Mouse (Mus musculus) urinary bladder, postnatal 25 days (tissue): Measurements from ENCODE around the gene Pank1.

Experiments used
- DNase-seq: peaks from one replicate; pipeline ENCODE4 v3.0.0; 2022; ENCODE audit warnings: low spot score

The Pank1 gene

DNA sequence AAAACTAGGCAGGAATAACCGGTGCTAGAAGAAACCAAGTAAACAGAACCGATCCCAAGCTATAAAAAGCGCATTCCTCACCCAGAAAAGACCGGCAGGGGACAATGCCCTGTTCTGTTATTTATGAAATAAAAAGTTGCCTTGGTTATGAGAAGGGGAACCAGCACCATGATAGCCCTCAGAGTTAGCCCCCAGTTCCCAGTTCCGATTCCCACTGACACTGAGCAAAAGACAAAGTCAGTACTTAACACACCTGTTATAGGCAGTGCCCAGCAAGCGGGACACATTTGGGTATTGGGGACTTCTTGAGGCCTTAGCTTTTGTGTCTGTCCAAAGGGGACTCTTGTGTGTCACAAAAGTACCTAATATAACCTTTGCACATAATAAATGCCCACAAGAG lies 369 bp upstream of the Pank1 start:
- DNase-seq = no peak

DNA sequence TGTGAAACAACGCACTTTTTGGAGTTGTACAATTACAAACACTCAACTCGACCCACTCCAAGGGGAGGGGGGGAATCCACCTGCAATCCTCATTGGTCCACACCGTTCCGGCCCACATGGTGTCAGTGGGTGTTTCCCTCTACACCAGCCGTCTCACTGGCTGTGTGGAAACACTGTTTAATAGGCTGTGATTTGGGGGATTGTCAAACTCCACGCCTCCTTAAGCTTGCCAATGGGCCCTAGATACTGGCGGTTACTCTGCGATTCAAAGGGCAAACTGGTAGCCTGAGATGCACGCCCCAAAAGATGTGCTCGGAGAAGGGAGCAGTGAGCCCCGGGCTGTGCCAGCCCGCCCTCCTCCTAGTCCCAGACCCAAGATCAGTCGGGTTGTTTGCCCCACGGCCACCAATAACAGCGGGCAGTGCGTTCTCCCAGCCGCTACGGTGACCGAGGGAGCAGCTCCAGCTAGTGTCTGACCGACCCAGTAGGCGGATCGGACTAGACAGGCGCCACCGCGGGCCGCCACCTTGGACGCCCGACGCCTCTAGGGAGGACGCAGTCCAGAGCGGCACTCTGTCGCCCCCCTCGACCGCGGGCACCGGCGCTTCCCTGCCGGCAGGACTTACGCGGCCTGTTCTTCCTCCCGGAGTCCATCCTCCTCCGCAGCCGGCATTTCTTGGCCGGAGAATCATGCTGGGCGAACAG lies 1.2 kb downstream of the Pank1 start:
- DNase-seq = peak; percentile 61

DNA sequence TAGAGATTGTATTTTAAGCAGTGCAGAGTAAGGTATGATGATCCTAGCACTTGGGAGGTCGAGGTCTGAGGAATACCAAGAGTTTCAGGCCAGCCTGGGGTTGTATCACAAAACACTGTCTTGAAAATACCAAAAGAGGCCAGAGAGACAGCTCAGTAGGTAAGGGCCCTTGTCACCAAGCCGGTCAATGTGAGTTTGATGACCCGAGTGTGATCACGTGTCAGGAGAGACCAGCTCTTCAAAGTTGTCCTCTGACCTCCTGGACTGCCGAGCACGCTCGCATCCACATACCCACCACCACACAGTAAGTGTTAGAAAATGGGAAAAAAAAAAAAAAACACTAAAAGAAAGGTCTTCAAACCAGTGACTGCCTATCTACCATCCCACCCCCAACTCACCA lies 2.6 kb downstream of the Pank1 start:
- no peak for DNase-seq

DNA sequence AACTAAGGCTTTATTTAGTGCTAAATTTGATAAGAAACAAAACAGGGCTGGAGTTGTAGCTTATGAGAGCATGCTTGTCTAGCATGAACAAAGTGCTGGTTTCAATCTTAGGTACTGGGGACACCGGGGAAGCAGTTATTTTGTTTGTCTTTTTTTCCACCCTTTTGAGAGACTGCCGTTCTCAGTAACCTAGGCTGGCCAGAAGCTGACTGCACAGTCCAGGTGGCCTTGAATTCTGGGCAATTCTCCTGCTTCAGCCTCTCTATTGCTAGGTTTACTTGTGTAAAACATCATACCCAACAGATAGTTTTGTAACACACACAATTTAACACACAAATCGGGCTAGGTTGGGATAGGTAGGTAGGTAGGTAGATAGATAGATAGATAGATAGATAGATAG lies 9.9 kb downstream of the Pank1 start:
- DNase-seq = no peak

DNA sequence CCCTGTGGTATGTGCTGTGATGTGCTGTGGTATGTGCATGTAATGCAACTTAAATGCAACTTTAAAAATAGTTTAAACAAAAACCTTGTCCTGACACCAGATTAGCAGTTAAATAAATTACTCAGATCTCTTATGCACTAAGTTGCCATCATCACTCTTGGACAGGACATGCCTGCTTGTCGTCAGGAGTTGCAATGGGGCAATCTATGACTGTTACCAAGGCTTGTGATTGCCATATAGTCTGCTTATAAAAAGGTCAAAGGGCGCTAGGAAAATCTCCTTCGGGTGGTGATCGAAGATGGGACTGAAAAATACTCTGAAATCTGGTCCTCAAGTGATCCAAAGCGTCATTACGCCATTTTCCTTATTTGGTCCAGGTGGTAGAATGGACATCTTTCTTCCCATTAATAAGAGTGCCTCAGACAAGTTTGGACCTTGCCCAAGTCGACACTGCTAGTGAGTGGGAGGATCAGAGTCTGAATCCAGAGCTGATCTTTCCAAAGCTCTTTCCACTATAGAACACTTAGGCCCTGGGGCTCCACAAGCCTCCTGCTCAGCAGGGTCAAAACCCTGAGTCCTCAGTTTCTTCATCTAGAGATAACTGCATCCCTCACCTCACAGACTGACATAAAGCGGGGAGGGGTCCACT lies 11.0 kb downstream of the Pank1 start:
- no peak for DNase-seq

DNA sequence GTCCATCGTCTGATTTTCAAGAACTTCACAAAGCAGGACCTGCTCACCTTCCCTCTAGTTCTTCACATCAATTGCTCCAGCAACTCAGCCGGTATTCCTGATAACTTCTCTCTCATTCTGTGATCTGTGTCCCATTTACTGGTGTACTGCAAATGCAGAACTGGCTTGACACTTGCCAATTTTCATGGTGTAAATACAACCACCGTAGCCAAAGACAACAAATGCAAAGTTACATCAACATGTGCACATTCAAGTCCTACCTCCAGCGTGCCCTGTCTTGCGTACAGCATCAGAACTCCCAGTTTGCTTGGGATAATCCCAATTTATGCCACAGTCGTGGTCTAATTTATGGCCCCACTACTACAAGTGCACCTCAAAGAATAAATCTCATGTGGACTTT lies 15.5 kb downstream of the Pank1 start:
- no peak for DNase-seq

DNA sequence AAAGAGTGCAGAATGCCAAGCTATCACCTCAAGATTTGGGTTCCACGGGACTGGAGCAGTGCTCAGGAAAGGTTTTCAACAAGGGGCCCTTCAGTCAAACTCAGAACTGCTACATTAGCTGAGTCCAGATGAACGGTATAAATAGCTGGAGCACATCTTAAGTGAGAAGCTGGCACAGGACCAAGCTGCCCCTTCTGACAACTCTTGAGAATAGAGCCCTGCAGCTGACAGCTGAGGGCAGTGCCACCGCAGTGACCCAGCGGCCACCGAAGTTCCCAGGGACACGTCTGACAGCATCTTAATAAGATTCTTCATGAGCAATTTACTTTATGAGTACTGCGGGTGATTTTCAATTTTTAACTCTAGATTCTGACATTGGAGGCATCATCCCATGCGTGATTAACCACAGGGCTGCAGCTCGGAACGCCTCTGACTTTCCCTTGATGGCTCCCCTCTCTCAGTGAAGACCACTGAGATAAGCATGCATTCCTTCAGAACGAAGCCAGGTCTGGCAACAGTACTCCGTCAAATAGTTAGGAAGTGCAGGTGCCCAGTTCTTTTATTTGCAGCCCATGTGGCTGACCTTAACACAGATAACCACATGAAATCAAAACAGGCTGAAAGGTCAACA lies 23.1 kb downstream of the Pank1 start:
- DNase-seq = no peak

DNA sequence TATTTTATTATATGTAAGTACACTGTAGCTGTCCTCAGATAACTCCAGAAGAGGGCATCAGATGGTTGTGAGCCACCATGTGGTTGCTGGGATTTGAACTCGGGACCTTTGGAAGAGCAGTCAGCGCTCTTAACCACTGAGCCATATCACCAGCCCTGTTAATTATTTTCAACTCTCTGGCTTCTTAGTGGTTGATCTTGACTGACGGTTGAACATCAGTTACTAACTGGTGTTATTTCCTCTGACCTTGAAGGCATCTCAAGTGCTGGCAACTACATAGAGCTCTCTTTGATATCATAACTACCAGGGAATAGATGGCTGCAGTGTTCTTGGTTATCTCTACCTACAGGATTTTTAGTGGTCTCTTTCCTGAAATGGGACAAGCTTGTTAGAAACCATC lies 28.1 kb downstream of the Pank1 start:
- DNase-seq = no peak

DNA sequence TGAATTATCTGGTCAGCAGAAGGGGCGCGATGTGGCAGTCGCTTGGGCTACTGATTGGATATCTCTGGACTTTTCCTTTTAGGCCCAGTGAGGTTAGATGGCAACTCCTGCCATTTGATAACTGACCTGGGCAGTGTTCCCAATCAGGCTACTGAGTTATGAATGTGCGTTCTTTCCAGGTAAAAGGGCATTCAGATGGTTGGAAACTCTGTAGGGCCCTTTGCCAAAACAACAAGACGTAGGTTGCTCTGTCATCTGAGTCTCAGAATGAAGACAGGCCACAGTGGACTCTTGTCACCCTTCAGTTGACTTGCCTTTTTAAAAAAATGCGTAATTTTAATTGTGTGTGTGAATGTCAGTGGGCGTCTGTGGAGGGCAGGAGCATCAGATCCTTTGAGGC lies 29.8 kb downstream of the Pank1 start:
- no peak for DNase-seq

DNA sequence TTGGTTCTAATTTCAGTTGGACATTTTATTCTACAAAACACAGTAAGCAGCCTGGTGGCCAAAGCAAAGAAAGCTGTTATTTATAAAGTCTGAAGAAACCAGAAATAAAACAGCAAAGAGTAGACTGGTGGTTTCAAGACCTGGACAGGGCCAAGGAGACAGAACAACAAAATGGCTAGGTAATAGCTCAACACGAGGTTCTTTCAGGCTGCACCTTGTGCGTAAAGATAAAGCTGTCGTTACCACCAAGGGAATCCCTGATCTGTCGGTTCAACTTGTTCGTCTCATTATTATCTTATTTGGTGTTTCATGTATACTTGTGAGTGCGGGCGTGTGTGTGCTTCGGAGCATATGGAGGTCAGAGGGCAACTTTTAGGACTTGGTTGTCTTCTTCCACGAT lies 31.1 kb downstream of the Pank1 start:
- DNase-seq = no peak

DNA sequence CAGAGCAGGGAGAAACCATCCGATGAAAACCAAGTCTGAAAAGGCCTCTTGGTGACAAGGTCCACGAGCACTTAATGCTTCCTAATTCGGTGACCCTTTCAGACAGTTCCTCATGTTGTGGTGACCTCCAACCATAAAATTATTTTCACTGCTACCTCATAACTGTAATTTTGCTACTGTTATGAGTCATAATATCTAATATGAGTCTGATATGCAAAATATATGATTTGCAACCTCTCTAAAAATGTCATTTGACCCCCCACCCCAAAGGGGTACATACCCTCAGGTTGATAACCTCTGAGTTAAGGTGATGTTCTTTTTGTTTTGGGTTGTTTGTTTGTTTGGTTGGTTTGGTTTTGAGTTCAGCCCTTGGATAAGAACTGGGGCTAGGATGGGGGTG lies 32.2 kb downstream of the Pank1 start:
- no peak for DNase-seq

DNA sequence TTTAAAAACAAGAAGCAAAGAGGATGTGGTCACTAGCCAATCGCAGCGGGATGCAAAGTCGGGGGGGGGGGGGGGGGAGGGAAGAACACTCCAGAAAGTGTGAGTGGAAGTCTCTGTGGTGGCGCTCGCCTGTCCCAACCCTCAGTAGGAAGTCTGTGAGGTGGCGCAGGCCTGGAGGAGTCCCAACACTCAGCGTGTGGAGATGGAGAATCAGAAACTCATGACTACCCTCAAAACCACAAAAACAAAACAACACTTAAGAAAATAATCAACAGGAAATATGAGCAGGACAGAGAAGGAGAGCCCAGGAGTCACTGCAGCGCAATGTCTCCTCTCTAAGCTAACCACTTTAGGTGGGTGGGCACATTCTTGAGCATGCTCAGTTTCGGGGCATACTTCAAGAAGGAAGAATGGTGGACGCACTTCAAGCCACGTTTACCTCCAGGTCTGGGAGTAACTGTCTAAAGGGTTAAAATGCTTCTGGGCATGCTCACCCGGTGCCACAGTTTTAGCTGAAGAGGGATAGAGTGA lies 32.7 kb downstream of the Pank1 start:
- no peak for DNase-seq

DNA sequence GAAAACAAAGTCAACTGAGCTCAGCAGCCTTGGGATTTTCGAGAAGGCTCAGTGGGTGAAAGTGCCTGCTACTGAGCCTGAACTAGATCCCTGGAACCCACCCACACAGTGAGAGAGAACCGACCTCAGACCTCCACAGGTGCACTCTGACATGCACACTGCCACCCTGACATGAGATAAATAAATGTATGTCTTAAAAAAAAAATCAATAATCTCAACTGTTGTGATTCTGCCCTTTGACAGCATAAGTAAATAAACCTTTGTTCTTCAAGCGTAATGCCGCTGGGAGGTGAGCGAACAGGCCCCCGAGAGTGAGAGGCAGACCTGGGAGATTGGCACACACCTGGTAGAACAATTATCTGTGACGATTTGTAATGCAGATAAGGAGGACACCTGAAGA lies 33.2 kb downstream of the Pank1 start:
- DNase-seq = no peak

DNA sequence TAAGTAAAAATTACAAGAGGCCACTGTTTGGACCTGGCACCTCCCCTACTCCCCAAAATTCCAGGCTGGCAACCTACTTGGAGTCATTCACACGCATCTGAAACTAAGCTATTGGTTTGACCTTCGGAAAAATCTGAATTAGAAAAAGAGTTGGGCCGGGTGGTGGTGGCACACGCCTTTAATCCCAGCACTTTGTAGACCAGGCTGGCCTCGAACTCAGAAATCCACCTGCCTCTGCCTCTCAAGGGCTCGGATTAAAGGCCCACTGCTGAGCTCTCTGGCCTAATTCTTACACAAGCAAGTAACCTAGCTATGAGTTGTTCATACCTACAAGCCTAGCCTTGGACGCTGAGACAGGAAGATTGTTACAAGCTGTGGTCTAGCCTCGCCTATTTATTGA lies 33.9 kb downstream of the Pank1 start:
- DNase-seq = no peak

DNA sequence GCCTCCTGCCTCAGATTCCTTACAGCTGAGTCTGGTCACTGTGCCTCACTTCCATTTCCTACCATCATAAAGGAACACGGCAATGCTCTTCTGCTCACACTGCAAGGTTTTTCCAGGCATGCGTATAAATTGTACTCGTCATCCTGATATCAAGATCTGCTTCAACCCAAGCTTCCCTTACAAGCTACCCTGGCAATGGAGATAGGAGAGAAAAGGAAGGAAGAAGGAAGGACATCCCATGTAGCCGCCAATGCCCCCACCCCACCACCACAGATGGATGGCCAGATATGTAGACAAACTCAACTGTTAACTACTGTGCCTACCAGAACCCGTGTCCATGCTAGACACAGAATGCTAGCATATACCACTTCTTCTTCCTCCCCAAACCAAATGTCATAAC lies 34.5 kb downstream of the Pank1 start:
- no peak for DNase-seq

DNA sequence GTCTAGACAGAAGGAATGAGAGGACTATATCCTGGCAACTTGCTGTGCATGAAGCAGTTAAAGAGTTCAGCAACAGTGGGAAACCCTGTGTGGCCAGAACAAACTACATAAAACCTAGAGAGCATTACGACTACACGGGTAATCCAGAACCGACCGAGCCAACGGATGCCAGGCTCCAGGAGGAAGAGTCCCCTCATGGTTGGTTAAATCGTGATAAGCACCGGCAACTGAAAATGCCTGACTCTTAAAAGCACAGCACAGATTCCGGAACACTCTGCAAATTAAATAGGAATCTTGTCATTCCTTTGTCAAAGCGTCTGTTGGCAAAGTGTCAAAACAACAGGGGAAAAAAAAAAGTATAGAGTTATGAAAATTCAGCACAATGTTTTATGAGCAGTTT lies 35.2 kb downstream of the Pank1 start:
- no peak for DNase-seq

DNA sequence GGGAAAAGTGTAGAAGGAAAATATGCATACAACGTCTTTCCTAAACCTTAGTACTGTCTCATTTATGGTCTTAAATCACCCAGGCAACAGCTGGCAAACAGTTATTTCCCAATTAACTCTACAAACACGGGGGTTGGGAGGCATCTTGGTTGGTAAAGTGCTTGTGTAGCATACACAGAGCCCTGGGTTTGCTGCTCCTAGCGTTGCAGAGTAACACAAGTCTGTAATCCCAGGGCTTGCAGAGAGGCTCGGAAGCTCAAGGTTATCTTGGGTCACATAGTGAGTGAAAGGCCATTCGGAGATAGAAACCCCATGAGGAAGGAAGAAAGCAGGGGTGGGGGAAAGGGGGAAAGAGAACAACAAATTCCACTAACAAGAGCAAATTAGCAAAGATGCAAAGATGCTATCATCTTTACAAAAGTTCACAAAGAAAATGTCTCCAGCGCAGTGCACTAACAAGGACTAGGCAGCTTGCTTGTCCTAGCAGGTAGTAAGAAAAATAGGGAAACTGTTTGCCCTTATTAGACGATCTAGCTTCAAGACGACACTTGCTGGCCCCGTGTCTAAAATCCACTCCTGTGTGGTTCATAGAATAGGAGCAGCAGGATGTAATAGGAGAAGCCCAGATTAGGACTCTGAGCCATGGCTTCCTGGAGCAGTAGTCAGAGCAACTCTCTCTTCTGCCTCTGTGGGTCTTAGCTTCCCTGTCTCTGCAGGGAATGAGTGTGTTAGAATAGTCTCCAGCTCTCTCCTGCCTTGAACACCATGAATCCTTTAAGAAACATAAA lies 37.3 kb downstream of the Pank1 start:
- DNase-seq = no peak

DNA sequence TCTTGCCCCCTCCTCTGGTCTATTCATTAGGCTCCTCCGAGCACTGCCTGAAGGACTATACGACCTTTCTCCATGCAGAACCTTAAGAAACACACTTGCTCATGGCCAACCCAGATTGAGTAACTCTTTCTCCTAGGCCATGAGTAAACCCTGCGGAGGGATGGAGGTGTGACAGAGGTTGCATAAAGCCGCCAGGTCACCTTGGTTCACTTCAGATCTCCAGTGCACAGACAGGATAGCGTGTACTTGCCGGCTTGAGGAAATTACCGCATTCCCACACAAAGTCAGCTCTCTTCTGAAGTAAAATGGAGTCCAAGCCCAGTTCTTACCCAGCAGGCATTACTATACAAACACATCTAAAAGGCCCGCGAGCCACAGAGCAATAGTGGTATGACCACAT lies 40.6 kb downstream of the Pank1 start:
- no peak for DNase-seq

DNA sequence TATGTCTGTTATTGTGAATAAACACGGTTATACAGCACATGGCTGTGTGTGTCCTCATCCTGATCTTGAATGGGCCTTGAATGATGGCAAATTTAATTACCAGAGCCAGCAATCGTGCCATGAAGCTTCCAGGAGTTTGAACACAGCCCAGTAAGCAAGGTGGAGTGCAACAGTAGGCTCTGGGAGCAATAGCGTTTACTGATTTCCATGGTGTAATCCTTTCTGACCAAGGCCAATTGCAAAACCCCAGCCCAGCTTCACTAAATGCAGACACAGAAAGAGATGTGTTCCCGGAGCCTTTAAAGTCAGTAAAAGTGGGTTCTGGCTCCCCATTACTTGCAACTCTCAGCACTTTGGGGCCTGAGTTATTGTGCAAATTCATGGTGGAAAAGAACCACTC lies 47.6 kb downstream of the Pank1 start:
- DNase-seq = no peak

DNA sequence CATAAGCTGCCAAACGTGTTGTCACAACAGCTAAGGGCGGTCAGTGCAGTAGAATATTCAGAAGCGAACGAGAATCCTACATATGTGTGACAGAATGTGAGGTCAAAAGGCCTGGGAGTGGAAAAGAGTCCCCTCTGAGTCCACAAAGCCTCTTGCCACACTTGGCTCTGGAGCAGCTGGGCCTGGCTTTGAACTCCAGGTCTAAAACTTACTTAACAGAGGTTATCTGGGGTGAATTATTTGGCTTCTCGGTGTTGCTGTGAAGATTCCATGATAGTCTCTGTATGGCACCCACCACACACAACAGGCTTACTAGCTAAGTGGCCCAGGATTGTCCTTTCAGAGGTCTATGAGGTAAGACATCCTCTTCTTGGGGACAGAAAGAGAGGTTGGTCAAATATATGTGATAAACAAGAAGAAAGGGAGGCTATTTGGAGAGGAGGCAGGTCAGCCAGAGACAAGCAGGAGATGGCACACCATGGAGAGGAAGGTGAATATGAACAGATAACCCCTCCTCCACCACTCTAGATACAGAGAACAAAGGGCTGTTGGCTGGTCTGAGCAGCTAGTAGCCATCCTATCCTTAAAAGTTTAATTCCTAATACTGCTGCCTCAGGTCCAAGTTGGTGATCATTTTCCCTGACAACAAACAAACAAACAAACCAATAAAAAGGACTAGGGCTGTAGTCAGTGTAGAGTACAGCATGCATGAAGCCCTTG lies 51.2 kb downstream of the Pank1 start:
- DNase-seq = no peak

DNA sequence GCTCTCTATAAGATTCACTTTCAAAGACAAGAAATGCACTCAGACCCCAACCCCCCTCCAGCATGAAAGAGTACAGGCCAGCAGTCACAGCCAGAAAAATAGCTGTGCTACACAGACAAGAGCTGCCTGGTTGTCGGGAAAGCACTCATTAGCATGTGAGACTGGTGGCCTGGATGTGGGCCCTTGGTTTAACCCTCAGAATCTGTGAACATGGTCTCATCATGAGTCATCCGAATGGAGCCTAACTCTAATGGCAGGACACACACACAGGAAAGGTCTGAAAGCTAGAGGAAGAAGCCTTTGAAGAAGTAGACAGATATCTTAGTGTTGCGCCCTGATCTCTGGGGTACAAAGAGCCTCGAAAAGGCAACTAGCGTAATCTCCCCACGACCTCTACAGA lies 51.8 kb downstream of the Pank1 start:
- no peak for DNase-seq
